Mouse (Mus musculus): ENCODE results near the gene Naa16. TPM values are rescaled to one million over a fixed set of nuclear protein-coding genes. Genes with fewer than 3 reads are reported as not detected.
A peak's percentile ranks its signal among the peaks of the same experiment; 100 is the strongest.
"Not testable (repeated sequence)": the region's sequence is repeated elsewhere in the genome, so short reads cannot be mapped to it uniquely, and the experiment has no call there.

Gene Naa16
- polyA plus RNA-seq (2015; fragmentation: Nextera tagmentation; extraction: Ambion mirVana) = 26.2 and 30.0 TPM in 2 replicates

DNA sequence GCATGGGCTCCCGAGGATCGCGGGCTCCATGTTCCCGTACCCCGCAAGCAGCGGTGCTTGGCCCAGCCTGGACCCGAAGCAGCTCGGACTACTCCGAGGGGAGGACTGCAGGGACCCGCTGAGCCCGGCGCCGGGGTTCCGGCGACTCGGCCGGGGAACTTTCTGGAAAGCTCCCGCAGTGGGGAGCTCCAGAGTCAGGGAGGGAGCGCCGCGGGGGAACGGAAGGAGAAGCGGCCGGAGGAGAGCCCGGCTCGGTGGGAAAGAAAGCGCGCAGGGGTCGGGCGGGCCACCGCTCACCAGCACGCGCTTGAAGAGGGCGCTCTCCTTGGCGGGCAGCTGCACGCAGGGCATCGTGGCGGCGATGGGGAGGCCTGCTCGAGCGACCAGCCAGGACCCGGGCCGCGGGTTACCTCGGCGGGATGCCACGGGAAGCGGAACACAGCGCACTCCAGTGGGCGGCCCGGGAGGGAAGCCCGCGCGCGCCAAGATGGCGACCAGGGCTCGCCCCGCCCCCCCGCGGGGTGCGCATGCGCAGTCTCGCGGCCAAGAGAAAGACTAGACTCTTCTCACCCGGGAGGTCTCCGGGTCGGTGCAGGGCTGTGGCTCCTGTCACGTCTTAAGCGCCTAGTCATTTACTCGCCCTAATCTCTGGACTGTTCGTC, at the start of gene Naa16:
TSS of gene Naa16 (minus strand) at position 514 of the 662 bp plus-strand sequence.
- under 1% methylated on average over 69 of the region's 71 CpGs for WGBS
- Histone ChIP-seq H3K4me1 (replicated peaks) (peaks cover 14% of the 10 kb centered on the region), H3K27ac (peak within 1 kb of the TSS; percentile 95), H3K4me2 (replicated peaks) (peak within 1 kb of the TSS; percentile 60), H3K4me3 (replicated peaks) (peak within 1 kb of the TSS; percentile 70), H3K36me3 (0 out of 2 replicates have a peak, but pooled peaks cover 4% of the 10 kb centered on the region), H3K27me3 (no peaks in the 10 kb centered on the region), H3K9ac (replicated peaks) (peak within 1 kb of the TSS; percentile 78), H3K9me3 (no peaks in the 10 kb centered on the region)
- ATAC-seq = peak; percentile 98

DNA sequence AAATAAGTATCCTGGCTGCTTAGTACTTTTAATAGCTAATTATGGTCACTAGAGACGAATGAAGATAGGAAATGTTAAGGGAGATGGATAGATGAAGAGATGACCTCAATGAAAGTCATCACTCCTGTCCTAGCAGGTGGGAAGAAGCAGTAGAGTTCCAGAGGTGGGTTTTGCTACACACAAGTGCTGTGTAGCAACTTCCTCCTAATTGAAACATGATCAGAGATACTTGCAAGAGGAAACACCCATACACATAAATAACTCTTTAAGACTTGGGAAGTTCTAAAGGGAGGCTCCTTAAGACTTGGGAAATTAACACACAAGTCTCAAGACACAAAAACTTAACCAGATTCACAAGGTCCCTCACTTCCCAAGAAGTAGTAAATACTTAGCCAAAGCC, 43.5 kb upstream of the Naa16 start:
- Histone ChIP-seq H3K4me3 (replicated peaks) (no peak overlapping the region), H3K27me3 (no peaks in the 10 kb centered on the region), H3K4me2 (replicated peaks) (no peak overlapping the region), H3K9ac (replicated peaks) (no peak overlapping the region), H3K9me3 (no peaks in the 10 kb centered on the region), H3K36me3 (peaks cover 4% of the 10 kb centered on the region; the same call in 1 of the 2 replicates), H3K4me1 (replicated peaks) (no peaks in the 10 kb centered on the region), H3K27ac (no peak overlapping the region)
- ATAC-seq = no peak
- 94% methylated on average over 1 of the region's 1 CpGs for WGBS

DNA sequence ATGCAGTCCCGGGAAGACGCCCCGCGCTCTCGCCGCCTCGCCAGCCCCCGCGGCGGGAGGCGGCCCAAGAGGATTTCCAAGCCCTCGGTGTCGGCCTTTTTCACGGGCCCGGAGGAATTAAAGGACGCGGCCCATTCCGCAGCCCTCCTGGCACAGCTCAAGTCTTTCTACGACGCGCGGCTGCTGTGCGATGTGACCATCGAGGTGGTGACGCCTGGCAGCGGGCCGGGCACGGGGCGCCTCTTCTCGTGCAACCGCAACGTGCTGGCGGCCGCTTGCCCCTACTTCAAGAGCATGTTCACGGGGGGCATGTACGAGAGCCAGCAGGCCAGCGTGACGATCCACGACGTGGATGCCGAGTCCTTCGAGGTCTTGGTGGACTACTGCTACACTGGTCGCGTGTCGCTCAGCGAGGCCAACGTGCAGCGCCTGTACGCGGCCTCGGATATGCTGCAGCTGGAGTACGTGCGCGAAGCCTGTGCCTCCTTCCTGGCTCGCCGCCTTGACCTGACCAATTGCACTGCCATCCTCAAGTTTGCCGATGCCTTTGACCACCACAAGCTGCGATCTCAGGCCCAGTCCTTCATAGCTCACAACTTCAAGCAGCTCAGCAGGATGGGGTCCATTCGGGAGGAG, 36.3 kb upstream of the Naa16 start:
- peak overlapping the region; percentile 72 for H3K9ac ChIP-seq (replicated peaks)
- peak overlapping the region; percentile 83 for H3K27ac ChIP-seq
- peaks cover 11% of the 10 kb centered on the region; the same call in 1 of the 2 replicates for H3K9me3 ChIP-seq
- H3K27me3 ChIP-seq; H3K4me1 ChIP-seq (replicated peaks): not testable (repeated sequence)
- peaks cover 14% of the 10 kb centered on the region for H3K36me3 ChIP-seq
- H3K4me3 ChIP-seq (replicated peaks) = peak overlapping the region; percentile 48
- peak; percentile 76 for ATAC-seq
- WGBS = 33% methylated on average over 10 of the region's 59 CpGs
- H3K4me2 ChIP-seq (replicated peaks) = peak overlapping the region; percentile 55

DNA sequence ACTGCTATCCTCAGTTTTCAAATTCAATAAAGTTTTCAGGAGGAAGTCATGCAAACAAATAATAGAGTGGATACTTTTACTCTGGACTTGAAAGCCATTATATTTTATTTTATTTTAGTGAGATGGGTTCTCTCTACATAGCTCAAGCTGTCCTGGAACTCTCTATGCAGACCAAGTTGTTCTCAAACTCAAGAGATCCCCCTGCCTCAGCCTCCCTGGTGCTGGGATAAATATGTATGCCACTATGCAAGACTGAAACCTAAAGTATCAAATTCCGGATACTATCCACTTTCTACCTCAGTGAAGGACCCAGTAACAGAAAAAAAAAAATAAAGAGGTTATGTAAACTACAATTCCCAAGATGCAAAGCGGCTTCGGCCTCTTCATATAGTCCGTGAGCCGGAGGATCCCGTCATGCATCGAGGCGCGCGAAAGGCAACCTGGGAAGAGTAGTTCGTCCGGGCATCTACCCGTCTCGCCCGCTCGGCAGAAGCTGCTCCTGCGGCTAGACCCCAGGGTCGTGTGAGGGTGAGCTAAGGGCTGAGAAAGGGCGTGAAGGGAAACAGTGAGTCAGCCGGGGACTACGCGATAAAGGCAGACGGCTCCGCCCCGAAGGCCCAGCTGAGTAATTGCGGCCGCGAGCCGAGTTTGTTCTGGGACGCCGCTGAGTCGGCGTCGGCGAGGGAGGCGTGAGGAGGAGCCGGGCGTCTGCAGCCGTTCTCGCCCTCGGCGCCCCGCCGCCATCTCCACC, 35.6 kb upstream of the Naa16 start, which contains the start of gene Kbtbd7:
TSS of gene Kbtbd7 (plus strand) at position 533 of the 751 bp plus-strand sequence.
- under 1% methylated on average over 40 of the region's 44 CpGs for WGBS
- peak; percentile 98 for ATAC-seq

DNA sequence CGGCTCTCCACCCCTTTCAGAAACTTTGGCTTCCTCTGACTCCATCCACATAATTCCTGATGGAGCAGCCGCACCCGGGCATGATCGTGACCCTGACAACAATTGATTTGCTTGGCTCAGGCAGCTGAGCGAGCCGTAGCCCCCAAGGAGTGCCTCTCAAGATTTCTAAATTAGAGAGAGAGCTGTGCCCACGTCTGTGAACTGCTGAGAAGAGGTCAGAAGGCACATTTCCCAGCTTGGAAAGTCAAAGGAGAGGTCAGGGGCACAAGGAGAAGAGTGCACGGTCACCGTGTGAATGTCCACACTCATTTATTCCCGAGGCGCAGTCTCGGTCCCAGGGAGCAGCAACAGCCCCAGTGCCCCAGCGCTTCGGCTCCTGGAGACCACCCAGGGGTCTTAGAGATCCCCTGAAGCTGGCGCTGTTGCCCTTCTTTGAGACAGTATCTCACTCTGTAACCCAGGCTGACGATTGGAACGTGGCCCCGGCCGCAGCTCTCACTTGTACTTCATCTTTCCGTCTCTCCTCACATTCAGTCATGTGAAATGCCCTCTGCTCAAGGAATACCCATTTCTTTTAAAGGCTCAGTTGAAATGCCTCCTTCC, 29.6 kb upstream of the Naa16 start:
- no peak for ATAC-seq
- H3K4me1 ChIP-seq (replicated peaks) = no peaks in the 10 kb centered on the region; the same call in 1 of the 2 replicates
- 49% methylated on average over 20 of the region's 20 CpGs for WGBS
- H3K27ac ChIP-seq = no peak overlapping the region
- H3K9ac ChIP-seq (replicated peaks) = no peak overlapping the region
- no peaks in the 10 kb centered on the region for H3K9me3 ChIP-seq
- no peak overlapping the region for H3K4me3 ChIP-seq (replicated peaks)
- no peaks in the 10 kb centered on the region for H3K27me3 ChIP-seq
- no peak overlapping the region for H3K4me2 ChIP-seq (replicated peaks)
- peaks cover 15% of the 10 kb centered on the region; the same call in 1 of the 2 replicates for H3K36me3 ChIP-seq

More for the DNA sequence above, 35.6 kb upstream of the Naa16 start, which contains the start of gene Kbtbd7:
- Histone ChIP-seq H3K36me3 (peaks cover 9% of the 10 kb centered on the region), H3K27ac (peak within 1 kb of the TSS; percentile 83), H3K4me1 (replicated peaks) (no peaks in the 10 kb centered on the region), H3K9me3 (peaks cover 11% of the 10 kb centered on the region; the same call in 1 of the 2 replicates), H3K9ac (replicated peaks) (peak within 1 kb of the TSS; percentile 72), H3K27me3 (no peaks in the 10 kb centered on the region), H3K4me3 (replicated peaks) (peak within 1 kb of the TSS; percentile 48), H3K4me2 (replicated peaks) (peak within 1 kb of the TSS; percentile 55)

DNA sequence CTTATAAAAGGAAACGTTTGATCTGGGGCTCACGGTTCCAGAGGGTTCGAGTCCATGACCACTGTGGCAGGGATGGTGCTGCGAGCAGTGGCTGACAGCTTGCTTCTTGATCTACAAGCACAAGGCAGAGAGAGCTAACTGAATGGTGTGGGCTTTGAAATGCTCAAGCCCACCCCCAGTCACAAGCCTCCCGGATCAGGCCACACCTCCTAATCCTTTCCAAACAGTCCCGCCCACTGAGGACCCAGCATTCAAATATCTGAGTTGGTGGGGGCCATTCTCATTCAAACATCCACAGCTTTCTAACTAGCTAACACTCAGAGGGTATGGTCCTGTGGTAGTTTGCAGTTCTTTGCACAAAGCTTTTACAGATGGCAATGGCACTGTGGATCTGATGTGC, 22.5 kb upstream of the Naa16 start:
- Histone ChIP-seq H3K4me3 (replicated peaks) (no peak overlapping the region), H3K9me3 (no peaks in the 10 kb centered on the region), H3K9ac (replicated peaks) (no peak overlapping the region), H3K27ac (no peak overlapping the region), H3K4me2 (replicated peaks) (no peak overlapping the region), H3K27me3 (no peaks in the 10 kb centered on the region), H3K4me1 (replicated peaks) (no peaks in the 10 kb centered on the region), H3K36me3 (peaks cover 34% of the 10 kb centered on the region)
- no peak for ATAC-seq
- WGBS = 71% methylated on average over 6 of the region's 6 CpGs

DNA sequence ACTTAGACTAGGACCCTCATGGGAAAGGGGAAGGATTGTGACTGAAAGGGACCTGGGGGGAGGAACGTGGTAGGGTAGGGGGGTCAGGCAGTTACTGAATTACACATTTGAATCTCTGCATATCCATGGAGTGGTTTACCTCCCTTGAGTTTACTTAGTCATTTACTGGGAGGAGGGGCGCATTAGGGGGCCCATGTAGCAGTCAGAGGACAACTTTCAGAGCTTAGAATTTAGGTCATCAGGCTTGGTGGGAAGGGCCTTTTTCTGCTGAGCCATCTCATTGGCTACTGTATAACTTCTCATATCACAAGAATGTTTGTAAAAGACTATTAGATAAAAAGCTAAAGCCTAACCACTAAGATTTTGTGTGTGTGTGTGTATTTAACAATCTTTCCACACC, 20.1 kb upstream of the Naa16 start:
- WGBS = 85% methylated on average over 2 of the region's 2 CpGs
- H3K4me1 ChIP-seq (replicated peaks) = no peaks in the 10 kb centered on the region
- H3K27me3 ChIP-seq = no peaks in the 10 kb centered on the region
- no peak overlapping the region for H3K27ac ChIP-seq
- no peak overlapping the region for H3K4me2 ChIP-seq (replicated peaks)
- ATAC-seq = no peak
- H3K4me3 ChIP-seq (replicated peaks) = no peak overlapping the region
- H3K36me3 ChIP-seq = peaks cover 30% of the 10 kb centered on the region
- no peak overlapping the region for H3K9ac ChIP-seq (replicated peaks)
- no peaks in the 10 kb centered on the region for H3K9me3 ChIP-seq

DNA sequence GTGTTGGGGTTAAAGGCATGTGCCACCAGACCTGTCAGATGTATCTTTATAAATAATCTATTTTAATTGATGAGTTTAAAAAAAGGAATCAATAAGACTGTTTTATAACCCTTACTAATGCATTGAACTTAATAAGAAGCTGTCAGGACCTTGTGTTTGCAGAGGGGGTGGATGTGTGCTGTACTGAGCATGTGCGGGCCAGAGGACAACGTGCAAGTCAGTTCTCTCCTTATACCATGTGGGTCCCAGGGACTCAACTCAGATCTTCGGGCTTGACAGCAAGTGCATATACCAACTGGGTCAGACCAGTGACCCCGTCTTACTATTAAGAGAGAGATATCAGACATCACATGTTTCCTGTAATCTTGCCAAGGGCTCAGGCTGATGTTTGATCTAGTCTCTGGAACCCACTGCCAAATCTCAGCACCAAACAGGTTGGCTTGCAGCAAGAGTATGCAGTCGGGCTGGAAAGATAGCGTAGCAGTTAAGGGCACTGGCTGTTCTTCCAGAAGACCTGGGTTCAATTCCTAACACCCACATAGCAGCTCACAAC, 18.8 kb upstream of the Naa16 start:
- H3K9ac ChIP-seq (replicated peaks) = no peak overlapping the region
- no peaks in the 10 kb centered on the region for H3K27me3 ChIP-seq
- H3K36me3 ChIP-seq = peaks cover 28% of the 10 kb centered on the region
- no peak for ATAC-seq
- no peak overlapping the region for H3K4me2 ChIP-seq (replicated peaks)
- H3K27ac ChIP-seq = no peak overlapping the region
- H3K9me3 ChIP-seq = no peaks in the 10 kb centered on the region
- 94% methylated on average over 6 of the region's 6 CpGs for whole genome bisulfite sequencing
- H3K4me3 ChIP-seq (replicated peaks) = no peak overlapping the region
- no peaks in the 10 kb centered on the region for H3K4me1 ChIP-seq (replicated peaks)

DNA sequence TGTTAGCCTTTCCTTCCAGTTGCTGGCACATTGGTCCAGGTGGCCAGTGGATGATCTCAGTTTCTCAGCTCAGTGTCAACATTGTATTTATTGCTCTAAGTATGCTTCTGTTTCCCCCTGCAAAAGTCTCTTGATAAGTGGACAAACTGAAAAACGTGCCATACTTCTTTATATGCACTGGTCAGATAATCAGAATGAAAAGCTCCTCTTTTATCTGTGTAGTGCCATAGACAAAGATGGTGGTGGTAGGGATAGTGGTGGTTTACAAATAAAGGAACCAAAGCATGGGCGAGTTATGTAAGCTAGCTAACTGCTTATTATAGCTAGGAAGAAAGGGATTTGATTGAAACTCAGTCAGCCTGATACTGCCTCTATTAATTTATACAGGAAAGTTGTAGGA, 17.1 kb upstream of the Naa16 start:
- H3K9ac ChIP-seq (replicated peaks) = no peak overlapping the region
- H3K27me3 ChIP-seq = no peaks in the 10 kb centered on the region
- peaks cover 24% of the 10 kb centered on the region for H3K36me3 ChIP-seq
- H3K4me3 ChIP-seq (replicated peaks) = no peak overlapping the region
- WGBS = 85% methylated on average over 2 of the region's 2 CpGs
- no peak overlapping the region for H3K27ac ChIP-seq
- H3K4me1 ChIP-seq (replicated peaks) = no peaks in the 10 kb centered on the region
- ATAC-seq = no peak
- H3K9me3 ChIP-seq = no peaks in the 10 kb centered on the region
- H3K4me2 ChIP-seq (replicated peaks) = no peak overlapping the region

DNA sequence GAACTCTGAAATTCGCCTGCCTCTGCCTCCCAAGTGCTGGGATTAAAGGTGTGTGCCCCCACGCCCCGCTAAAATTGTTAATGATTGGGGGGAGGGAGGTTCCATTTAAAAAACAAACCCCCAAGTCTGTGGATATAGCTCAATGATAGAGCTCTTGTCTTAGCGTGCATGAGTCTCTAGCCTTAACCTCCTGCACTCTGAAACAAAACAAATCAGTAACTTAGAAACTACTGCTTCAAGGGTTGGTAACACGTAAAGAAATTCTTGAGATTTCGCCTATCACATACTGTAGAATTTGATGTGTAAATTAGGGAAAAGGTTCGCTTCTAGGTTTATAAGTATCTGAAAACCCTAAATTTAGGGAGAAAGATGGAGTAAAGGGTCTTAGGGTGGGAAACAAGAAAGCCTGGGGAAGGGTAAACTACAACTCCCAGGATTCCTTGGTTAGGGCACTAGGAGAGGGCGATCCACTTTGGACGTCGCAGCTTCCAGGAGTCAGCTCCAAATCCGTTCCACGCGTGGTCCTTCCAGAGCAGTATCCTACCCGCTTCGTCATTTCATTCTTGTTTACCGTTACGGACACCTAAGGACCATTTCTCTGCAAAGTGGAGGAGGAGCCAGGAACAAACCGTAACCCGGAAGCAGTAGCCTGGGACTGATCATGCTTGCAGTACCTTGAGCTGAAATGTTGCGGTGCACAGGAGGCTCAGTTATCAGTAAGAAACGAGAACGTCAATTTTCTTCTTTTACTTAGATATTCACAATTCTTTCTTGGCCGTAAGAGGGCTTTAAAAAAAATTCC, 6.9 kb upstream of the Naa16 start, which contains the start of gene Mtrf1:
TSS of gene Mtrf1 (plus strand) at position 452 of the 802 bp plus-strand sequence.
- Histone ChIP-seq H3K9me3 (no peaks in the 10 kb centered on the region), H3K27ac (peak within 1 kb of the TSS; percentile 92), H3K4me1 (replicated peaks) (peaks cover 9% of the 10 kb centered on the region), H3K9ac (replicated peaks) (peak within 1 kb of the TSS; percentile 64), H3K27me3 (no peaks in the 10 kb centered on the region), H3K4me3 (replicated peaks) (peak within 1 kb of the TSS; percentile 56), H3K4me2 (replicated peaks) (peak within 1 kb of the TSS; percentile 62), H3K36me3 (peaks cover 12% of the 10 kb centered on the region)
- peak; percentile 96 for ATAC-seq
- WGBS = 20% methylated on average over 23 of the region's 23 CpGs

DNA sequence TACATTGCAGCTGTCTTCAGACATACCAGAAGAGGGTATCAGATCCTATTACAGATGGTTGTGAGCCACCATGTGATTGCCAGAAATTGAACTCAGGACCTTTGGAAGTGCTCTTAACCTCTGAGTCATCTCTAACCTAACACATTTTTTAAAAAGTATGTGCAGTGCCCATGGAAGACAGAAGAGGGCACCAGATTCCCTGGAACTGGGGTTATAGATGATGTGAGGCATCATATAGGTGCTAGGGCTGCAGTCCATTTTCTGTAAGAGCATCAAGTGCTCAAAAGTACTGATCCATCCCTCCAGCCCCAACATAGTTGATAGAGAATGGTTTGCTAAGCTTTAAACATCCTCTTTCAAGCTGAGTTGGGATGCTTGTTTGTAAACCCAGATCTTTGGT, 4.0 kb upstream of the Naa16 start:
- Histone ChIP-seq H3K36me3 (no peaks in the 10 kb centered on the region), H3K27ac (no peak overlapping the region), H3K4me1 (replicated peaks) (peaks cover 12% of the 10 kb centered on the region), H3K9ac (replicated peaks) (no peak overlapping the region), H3K4me3 (replicated peaks) (no peak overlapping the region), H3K9me3 (no peaks in the 10 kb centered on the region), H3K27me3 (no peaks in the 10 kb centered on the region), H3K4me2 (replicated peaks) (no peak overlapping the region)
- ATAC-seq = no peak
